Mouse (Mus musculus): ENCODE results near the gene Pglyrp2.

DNA sequence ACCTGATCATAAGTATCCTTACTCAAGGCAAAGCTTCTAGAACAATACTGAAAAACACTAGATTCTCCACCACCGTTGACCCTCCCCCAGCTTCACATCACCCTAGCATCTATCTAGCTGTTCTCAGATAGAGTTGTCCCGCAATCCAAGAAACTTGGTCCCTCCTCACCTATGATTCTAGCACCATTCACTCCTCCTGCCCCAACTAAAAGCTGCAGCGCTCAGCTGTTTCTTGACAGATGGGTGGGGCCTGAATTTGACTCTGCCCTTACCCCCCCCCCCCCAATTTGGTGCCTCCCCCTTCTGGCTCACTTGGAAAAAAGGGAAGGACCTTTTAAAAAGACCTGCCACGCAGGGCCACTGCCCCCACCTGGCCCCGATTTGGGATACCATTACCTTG is 59.1 kb downstream of the Pglyrp2 start:
- TF ChIP-seq CTCF (IDR thresholded peaks at IDR 0.05; ENCODE audit: low read depth, low read length) = no peak
- TF ChIP-seq GATA1 (IDR thresholded peaks at IDR 0.05; ENCODE audit: borderline replicate concordance, low read length) = no peak
- no peak for TF ChIP-seq TAL1 (conservative IDR thresholded peaks at IDR 0.05; ENCODE audit: low read depth, low read length)
